Mouse (Mus musculus) liver, postnatal 0 days (tissue): Measurements from ENCODE around the gene Akr1b7.

Experiments used
- CTCF ChIP-seq: sonication (generic); IDR thresholded peaks from 2 replicates; pipeline ENCODE4 v1.5.1; 2016; ENCODE audit warnings: antibody characterized with exemption, low read depth
- EP300 ChIP-seq: IDR thresholded peaks from 2 replicates; pipeline ENCODE4 v1.6.1; 2016; ENCODE audit warnings: antibody characterized with exemption, low read depth, mild to moderate bottlenecking

DNA sequence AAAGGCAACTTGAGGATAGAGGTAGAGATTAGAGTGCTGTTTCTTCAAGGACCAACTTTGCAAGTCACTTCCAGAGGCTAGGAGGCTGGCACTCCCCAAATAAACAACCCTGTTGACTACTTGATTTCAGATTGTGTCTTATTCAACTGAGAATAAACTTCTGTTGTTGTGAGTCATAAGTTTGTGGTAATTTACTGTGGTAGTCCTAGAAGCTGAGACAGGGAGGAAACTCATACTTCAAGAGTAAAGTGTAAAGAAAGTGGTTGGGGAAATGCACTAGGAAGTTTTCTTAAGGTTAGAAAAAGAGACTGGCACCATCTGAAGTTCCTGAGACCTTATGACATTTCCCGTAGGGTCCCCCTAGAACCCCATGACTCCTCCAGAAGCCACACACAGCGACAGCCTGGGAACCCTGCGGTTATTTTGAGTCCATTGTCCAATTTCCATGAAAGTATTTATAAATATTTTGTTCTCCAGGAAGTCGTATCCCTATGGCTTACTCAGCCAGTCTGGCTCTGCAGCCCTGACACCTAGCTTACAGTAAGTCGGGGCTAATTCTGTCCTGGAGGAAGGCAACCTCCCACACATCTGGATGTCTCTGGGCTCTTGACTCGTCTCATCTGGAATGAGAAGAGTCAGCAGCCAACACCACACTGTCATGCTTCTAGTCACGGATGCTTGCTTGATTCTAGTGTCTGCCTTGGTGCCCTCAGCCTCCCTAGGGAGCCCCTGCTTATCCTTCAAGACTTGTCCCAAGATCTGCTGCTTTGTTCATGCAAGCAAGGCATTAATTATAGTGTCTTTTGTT is 41.0 kb downstream of the Akr1b7 start:
- TF ChIP-seq CTCF: no peak
- no peak for TF ChIP-seq EP300
